Mouse (Mus musculus) E14TG2a.4 (cell line): Measurements from ENCODE around the gene Iglon5.

Source experiments
- H3K27me3 ChIP-seq: 2 replicates; pipeline ENCODE4 v1.6.1; 2014; ENCODE audit warnings: low read length, control low read depth; ENCODE audit not compliant: insufficient read depth
- H3K36me3 ChIP-seq: 2 replicates; pipeline ENCODE4 v1.6.1; 2014; ENCODE audit warnings: low read length, control low read depth; ENCODE audit not compliant: insufficient read depth
- H3K4me1 ChIP-seq: replicated peaks from 2 replicates; pipeline ENCODE4 v1.6.1; 2014; ENCODE audit warnings: low read depth, low read length, control low read depth
- H3K4me3 ChIP-seq: replicated peaks from 2 replicates; pipeline ENCODE4 v1.5.1; 2014; ENCODE audit warnings: mild to moderate bottlenecking, low read length
- H3K9me3 ChIP-seq: 2 replicates; pipeline ENCODE4 v1.6.1; 2014; ENCODE audit warnings: low read length, control low read depth
- CTCF ChIP-seq: conservative IDR thresholded peaks from 2 replicates; pipeline ENCODE4 v1.5.1; 2014; ENCODE audit warnings: low read length
- NANOG ChIP-seq: IDR thresholded peaks from 2 replicates; pipeline ENCODE4 v1.6.1; 2014; ENCODE audit warnings: borderline replicate concordance, low read length, mixed read lengths
- POU5F1 ChIP-seq: IDR thresholded peaks from 2 replicates; pipeline ENCODE4 v1.6.1; 2014; ENCODE audit warnings: low read length, borderline replicate concordance

Iglon5 gene

DNA sequence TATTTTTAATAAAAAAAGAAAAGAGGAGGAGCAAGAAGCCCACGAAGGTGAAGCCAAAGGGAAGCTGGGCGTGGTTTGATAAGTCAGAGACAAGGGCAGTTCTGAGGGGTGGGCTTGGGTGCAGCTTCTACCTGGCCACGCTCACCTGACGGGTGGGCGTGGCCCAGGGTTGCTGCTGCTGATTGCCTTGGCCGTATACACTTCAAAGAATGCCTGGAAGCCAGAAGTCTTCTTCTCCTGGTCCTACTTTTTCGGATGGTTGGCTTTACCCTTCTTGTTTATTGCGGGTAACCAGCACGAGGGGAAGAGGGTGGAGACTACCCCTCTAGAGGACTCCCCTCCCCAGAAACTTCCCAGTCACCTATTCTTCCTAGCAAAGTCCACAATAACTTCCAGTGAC is 47.2 kb downstream of the Iglon5 start:
- TF ChIP-seq CTCF (no peak), POU5F1 (no peak), NANOG (no peak)
- Histone ChIP-seq H3K27me3 (peaks cover 6% of the 10 kb centered on the region; the same call in 1 of the 2 replicates), H3K4me1 (peaks cover 70% of the 10 kb centered on the region)

DNA sequence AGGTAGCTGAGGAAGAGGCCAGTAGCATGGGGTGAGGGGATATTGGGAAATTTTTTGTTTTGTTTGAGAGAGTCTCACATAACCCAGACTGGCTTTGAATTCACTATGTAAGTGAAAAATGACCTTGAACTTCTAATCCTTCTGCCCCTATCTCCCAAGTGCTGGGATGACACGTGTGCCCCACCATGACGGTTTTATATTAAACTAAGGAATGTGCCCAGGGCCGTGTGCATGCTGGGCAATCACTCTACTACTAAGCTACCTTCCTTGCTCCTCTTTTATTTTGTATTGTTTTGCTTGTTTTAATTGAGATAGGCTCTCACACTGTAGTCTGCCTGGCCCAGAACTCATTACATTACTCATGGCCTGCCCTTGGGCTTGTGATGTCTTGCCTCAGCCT is 48.8 kb downstream of the Iglon5 start:
- Histone ChIP-seq H3K9me3 (no peaks in the 10 kb centered on the region), H3K27me3 (peaks cover 6% of the 10 kb centered on the region; the same call in 1 of the 2 replicates), H3K4me1 (peaks cover 56% of the 10 kb centered on the region), H3K4me3 (no peak overlapping the region), H3K36me3 (peaks cover 6% of the 10 kb centered on the region; the same call in 1 of the 2 replicates)
- TF ChIP-seq POU5F1: no peak
- TF ChIP-seq NANOG: no peak
- TF ChIP-seq CTCF: no peak

More for the DNA sequence above, 47.2 kb downstream of the Iglon5 start:
- Histone ChIP-seq H3K4me3 (peak overlapping the region; percentile 84), H3K9me3 (no peaks in the 10 kb centered on the region), H3K36me3 (peaks cover 22% of the 10 kb centered on the region)

DNA sequence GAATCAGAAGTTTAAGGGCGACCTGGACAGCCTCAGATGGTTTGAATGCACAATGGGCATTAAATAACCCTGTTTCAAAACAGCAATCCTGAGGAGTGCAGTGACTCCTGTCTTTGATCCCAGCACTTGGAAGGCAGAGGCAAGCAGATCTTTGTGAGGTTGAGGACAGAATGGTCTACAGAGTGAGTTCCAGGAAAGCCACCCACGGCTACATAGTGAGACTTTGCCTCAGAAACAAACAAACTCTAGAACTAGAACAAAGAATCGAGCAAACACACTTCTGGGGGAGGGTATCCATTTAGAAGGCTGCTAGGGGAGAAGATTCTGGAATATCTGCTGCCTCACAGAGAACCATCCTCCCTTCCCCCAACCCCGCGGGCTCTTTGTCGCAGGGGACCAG is 49.4 kb downstream of the Iglon5 start, which contains the start of gene Cldnd2:
Gene Cldnd2 (plus strand): TSS at position 301 of the 400 bp plus-strand sequence.
- H3K36me3 ChIP-seq: 0 out of 2 replicates have a peak, but pooled peaks cover under 1% of the 10 kb centered on the region
- H3K9me3 ChIP-seq: no peaks in the 10 kb centered on the region
- H3K27me3 ChIP-seq: peaks cover 6% of the 10 kb centered on the region; the same call in 1 of the 2 replicates
- peaks cover 53% of the 10 kb centered on the region for H3K4me1 ChIP-seq
- TF ChIP-seq POU5F1 (no peak), NANOG (no peak)
- no peak within 1 kb of the TSS for H3K4me3 ChIP-seq

- H3K36me3 ChIP-seq: no peaks in the 10 kb centered on the region
- H3K27me3 ChIP-seq: peaks cover 6% of the 10 kb centered on the region; the same call in 1 of the 2 replicates
- no peaks in the 10 kb centered on the region for H3K9me3 ChIP-seq
- H3K4me1 ChIP-seq: peaks cover 55% of the 10 kb centered on the region
- H3K4me3 ChIP-seq: no peak overlapping the region
- TF ChIP-seq CTCF (no peak), NANOG (no peak)
These were observed 51.3 kb downstream of the Iglon5 start for GRCm38 (mm10) chr7:43438611-43439010.

- Histone ChIP-seq H3K4me3 (no peak within 1 kb of the TSS), H3K4me1 (peaks cover 51% of the 10 kb centered on the region), H3K36me3 (no peaks in the 10 kb centered on the region), H3K27me3 (peaks cover 6% of the 10 kb centered on the region; the same call in 1 of the 2 replicates), H3K9me3 (0 out of 2 replicates have a peak, but pooled peaks cover 3% of the 10 kb centered on the region)
- TF ChIP-seq CTCF (no peak), POU5F1 (no peak), NANOG (no peak)
These were observed 53.3 kb downstream of the Iglon5 start, which contains the start of gene Nkg7 for GRCm38 (mm10) chr7:43436341-43437255. Nkg7 (plus strand) TSS chr7:43437073.

- peaks cover 6% of the 10 kb centered on the region; the same call in 1 of the 2 replicates for H3K27me3 ChIP-seq
- H3K4me3 ChIP-seq: no peak overlapping the region
- no peaks in the 10 kb centered on the region for H3K36me3 ChIP-seq
- TF ChIP-seq POU5F1: no peak
- no peak for TF ChIP-seq CTCF
- no peak for TF ChIP-seq NANOG
- 0 out of 2 replicates have a peak, but pooled peaks cover 4% of the 10 kb centered on the region for H3K9me3 ChIP-seq
- H3K4me1 ChIP-seq: peaks cover 50% of the 10 kb centered on the region
These were observed 55.2 kb downstream of the Iglon5 start for GRCm38 (mm10) chr7:43434676-43435075.

DNA sequence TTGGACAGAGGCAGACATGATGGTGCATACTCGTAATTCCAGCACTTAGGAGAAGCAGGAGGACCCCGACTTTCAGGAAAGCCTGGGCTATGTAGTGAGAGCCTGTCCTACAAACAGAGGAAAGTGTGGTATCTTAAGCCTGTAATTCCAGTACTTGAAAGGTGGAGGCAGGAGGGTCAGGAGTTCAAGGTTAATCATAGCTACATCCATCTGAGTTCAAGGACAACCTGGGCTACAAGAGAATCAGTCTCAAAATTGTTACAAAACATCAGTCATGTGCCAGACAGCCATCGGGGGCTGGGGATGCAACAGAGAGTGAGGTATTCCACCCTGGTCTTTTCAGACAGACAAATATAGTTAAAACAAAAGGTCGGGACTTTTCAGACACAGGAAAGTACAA is 57.0 kb downstream of the Iglon5 start:
- Histone ChIP-seq H3K4me3 (no peak overlapping the region), H3K27me3 (no peaks in the 10 kb centered on the region), H3K4me1 (peaks cover 55% of the 10 kb centered on the region), H3K9me3 (0 out of 2 replicates have a peak, but pooled peaks cover 4% of the 10 kb centered on the region), H3K36me3 (no peaks in the 10 kb centered on the region)
- TF ChIP-seq NANOG (peak; percentile 8; the same call in 1 of the 2 replicates), POU5F1 (no peak)

DNA sequence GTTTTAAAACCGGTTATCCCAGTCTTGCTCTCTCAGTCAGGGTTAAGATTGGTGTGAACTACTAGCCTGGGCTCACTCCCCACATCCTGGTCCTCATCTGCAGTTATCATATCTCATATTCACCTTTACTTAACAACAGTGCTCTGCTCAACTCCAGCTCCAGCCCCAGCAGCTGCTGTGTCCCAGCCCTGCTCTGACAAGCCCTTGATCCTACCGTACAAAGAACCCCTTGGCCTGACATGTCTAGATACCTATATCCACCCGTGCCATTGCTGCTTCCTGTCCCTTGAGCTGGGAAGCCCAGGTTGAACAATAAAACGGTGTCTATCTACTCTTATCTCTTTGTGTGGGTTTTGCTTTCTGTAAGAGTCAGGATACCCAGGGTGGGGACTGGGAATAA is 60.4 kb downstream of the Iglon5 start:
- no peak overlapping the region for H3K4me3 ChIP-seq
- TF ChIP-seq CTCF: no peak
- no peak for TF ChIP-seq POU5F1
- TF ChIP-seq NANOG: no peak
- 0 out of 2 replicates have a peak, but pooled peaks cover 4% of the 10 kb centered on the region for H3K9me3 ChIP-seq
- H3K4me1 ChIP-seq: peaks cover 47% of the 10 kb centered on the region
- no peaks in the 10 kb centered on the region for H3K36me3 ChIP-seq
- H3K27me3 ChIP-seq: no peaks in the 10 kb centered on the region
